Mouse (Mus musculus): ENCODE measurements around the gene Rpl3.

DNA sequence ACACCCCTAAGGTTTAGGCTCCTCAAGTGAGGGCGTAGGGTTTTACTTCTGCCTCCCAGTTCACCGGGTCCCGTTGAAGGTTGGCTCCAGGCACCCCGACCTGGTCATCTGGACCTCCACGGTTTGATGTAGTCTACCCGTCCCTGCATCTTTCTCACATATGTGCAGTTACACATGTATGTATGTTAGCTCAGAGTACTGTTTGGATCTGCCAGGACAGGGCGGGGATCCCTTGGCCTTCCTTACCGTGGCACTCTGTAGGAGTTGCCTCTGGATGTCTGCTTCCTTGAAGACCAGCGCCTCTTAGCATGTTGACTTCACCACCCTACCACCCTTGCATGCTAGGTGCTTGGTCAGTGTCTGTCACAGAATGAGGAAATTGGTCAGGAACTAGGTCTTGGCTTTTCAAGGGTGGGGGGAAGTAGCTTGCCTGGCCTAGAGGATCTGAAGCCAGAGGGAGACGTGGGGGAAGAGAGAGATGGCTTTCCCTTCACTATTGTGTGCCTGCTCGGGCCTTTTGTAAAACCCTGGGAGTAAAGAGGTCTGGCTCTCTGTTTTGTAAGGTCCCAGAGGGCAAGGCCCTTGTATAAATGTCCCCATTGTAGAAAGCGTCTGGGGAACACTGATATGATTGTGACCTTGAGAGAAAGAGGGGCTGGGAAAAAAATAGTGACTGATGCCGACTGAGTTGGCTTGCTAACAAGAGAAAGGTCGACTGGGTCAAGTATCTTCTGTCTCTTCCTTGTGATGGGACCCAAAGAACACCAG, 42.2 kb upstream of the Rpl3 start:
- TF ChIP-seq ZNF384 (IDR thresholded peaks at IDR 0.05; ENCODE audit: low read depth, low read length) (no peak), HCFC1 (IDR thresholded peaks at IDR 0.05; ENCODE audit: borderline replicate concordance, insufficient read depth, low read length) (no peak), MAFK (IDR thresholded peaks at IDR 0.05; ENCODE audit: insufficient read depth, low read depth, low read length) (no peak), ZC3H11A (IDR thresholded peaks at IDR 0.05; ENCODE audit: borderline replicate concordance, low read depth, low read length) (no peak)
